Mouse (Mus musculus) liver (tissue): Measurements from ENCODE around the gene Ap4b1.
"Not testable (repeated sequence)": the region's sequence is repeated elsewhere in the genome, so short reads cannot be mapped to it uniquely, and the experiment has no call there.

Experiments used
- DNase-seq: peaks from one replicate; pipeline ENCODE4 v3.0.0-alpha.2; 2020; ENCODE audit warnings: mixed read lengths

Gene Ap4b1

DNA sequence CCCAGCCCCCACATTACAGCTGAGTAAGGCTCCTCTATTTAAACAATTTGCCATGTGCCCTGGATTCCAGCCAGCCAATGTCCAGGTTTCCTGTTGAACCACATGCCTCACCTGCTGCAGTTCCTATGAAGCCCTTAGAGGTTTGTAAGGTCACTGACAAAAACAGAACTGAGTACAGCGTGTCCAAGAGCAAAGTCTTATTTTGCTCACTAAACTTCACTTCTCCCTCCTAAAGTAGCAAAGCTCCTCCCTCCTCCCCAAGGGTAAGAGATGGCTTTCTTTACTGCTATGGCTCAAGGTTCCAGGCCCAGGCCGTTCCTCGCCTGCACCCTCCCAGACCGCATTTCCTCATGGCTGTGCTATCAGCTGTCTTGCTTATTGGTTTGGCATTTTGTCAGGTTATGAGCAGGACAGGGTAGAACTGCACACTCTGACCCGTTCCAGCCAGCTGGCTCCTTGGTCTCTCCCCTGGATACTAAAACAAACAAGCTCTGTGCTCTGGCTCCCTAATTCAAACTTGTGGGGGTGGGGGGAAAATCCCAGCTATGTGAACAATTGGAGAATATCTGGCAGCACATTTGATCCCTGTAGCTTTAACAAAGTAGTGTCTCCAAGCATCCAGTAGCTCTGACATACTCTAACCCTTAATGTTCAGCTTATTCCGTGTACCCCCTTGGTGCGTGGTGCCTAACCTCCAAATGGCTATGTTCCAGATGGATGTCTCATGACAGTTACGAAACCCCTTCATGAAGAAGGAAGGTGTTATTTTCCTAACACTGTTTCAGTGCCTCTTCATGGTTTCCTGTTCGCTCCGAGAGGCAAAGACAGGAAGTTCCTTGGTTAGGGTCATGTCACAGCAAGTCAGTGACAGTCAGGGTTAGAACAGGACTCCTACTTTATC, 7.4 kb upstream of the Ap4b1 start:
- peak; percentile 70 for DNase-seq

GRCm38 (mm10) chr3:103802861-103803260, 6.5 kb upstream of the Ap4b1 start:
- no peak for DNase-seq

DNA sequence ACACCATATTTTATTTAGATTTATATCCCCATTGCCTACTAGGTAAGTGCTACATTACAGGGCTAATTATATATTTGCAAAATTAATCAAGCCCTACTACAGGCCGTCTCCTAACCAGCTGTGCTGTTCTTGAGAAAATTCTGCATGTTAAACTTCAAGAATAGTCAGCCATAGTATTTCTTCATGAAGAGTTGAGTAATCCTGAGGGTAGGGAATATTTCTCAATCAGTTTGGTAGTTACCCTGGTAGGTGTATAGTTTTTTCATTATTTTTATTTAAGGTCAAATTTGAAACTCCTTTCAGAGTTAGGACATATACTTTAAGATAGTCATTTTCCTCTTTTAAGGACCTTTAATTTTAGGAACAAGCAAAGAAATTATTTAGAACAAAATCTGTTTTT, 3.6 kb upstream of the Ap4b1 start:
- DNase-seq, result no peak

DNA sequence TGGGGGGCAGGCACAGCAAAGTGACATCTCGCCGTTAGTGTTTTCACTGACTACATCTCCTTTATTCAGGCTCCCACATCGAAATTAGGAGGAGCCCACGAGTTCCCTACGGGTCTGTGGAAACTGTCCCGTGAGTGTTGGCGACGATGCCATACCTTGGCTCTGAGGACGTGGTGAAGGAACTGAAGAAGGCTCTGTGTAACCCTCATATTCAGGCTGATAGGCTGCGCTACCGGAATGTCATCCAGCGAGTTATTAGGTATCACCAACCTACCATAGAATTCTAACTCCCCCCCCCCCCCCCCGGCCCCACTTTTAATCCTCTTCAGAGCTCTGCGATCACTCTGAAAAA, 455 bp downstream of the Ap4b1 start:
- DNase-seq, result no peak

GRCm38 (mm10) chr3:103810967-103811366, 1.6 kb downstream of the Ap4b1 start:
- peak; percentile 39 for DNase-seq

DNA sequence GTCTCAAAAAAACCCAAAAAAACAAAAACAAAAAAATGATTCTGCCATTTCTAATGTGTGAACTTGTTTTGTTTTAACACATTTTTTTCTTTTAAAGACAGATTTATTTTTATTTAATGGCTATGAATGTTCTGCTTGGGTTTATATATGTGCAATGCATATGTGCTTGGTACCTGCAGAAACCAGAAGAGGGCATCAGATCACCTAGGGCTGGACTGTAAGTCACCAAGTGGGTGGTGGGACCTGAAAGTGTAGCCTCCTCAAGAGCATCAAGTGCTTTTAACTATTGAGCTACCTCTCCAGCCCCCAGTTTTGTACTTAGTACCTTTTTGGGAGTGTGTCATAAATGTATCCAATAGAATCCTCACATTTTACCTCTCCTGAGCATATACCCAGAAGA, 18.2 kb downstream of the Ap4b1 start:
- no peak for DNase-seq

DNA sequence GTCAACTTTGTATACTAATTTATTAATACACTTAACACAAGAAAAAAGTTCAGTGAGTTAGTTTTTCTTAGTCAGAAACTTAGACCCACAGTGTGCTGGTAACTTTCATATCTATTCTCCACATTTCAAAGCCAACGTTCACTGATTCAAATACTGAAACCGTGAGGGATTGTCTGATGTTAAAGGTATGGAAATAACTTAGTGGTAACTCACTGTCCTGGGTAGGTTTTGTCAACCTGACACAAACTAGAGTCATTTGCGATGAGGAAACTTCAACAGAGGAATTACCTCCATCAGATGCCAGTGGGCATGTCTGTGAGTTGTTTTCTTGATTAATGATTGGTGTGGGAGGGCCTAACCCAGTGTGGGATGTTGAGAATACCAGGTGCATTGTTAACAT, 19.7 kb downstream of the Ap4b1 start:
- DNase-seq, result no peak

DNA sequence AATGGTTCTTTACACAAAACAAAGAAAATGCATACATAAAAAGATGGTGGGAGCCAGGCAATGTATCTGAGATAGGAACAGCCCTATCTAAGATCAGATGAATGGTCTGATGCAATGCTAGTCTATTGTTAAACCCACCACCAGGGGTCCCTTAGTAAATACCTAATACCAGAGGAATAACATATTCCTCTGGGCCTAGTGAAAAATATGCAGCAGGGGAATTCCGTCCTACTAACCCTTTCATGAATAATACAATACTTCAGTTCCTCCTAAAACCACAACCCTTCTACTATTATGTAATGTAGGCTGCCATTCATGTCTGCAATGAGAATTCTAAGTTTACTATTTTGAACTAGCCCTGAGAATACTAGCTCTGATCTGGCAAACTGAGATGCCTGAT, 21.4 kb downstream of the Ap4b1 start:
- not testable (repeated sequence) for DNase-seq

GRCm38 (mm10) chr3:103831146-103831545, 21.8 kb downstream of the Ap4b1 start:
- DNase-seq, result no peak

DNA sequence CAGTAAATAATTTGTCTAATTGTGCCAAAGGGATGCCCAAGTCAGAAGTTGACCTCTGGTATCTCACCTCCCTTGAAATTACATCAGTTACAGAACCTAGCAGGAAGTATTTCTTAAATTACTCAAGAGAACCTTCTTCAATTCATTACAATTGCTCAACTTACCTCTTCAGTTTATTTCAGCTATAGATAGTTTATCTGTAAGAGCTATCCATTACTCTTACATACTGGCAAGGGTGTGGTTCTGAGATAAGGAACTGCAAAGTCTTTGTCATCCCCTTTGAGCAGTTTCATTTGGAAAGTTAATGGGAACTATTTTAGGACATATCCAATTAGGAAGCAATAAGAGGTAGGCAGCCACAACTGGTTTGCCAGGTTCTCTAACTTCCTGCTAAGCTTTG, 23.1 kb downstream of the Ap4b1 start, which contains the start of gene Bcl2l15:
TSS of gene Bcl2l15 (plus strand) at position 176 of the 400 bp plus-strand sequence.
- DNase-seq, result no peak

GRCm38 (mm10) chr3:103834001-103834400, 24.7 kb downstream of the Ap4b1 start:
- DNase-seq, result no peak

DNA sequence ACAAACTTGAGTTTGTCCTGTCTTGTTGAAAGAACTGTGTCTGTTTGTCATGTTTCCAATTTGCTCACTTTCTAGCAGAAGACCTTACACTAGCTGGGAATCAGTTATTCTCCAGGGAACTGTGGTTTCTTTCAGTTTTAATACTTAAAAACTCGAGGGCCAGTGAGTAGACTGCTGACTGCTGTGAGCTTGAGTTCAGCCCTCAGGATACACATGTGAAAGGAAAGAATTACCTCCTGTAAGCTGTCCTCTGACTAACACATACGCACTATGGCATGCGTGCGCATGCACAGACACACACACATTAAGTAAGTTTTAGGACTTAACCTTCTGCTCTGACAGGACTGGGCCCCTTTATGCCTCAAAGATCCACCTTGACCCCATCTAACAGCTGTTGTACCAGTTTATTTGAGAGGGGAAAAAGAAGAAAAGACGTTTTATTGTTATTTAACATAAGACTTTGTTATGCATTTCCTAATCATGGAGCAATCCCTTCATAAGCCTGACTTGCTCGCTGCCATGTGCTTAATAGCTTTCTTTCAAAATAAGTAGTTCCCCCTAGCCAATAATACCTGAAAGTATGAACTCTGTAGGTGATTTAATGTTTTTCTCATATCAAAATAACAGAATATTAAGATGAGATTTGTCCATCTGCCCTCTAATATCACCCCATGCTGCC, 26.1 kb downstream of the Ap4b1 start:
- no peak for DNase-seq

GRCm38 (mm10) chr3:103835951-103836310, 26.6 kb downstream of the Ap4b1 start:
- no peak for DNase-seq

- no peak for DNase-seq
Measured at GRCm38 (mm10) chr3:103836453-103836852, 27.1 kb downstream of the Ap4b1 start.

- no peak for DNase-seq
Measured at GRCm38 (mm10) chr3:103839711-103840110, 30.4 kb downstream of the Ap4b1 start.

DNA sequence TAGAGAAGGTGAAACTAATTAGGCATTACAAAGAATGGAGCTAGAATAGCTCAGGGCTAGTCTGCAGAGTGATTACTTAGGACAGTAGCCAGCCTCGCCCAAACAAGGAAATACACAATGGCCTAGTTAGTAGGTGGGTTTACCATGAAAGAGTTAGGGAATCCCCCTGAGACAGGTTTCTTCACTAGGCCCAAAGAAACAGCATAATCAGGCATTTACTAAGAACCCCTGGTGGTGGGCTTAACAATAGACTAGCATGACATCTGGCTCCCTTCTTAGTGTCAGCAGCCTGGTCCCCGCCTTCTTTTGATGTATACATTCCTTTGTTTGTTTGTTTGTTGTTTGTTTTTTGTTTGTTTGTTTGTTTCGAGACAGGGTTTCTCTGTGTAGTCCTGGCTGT, 30.9 kb downstream of the Ap4b1 start:
- DNase-seq, result not testable (repeated sequence)

DNA sequence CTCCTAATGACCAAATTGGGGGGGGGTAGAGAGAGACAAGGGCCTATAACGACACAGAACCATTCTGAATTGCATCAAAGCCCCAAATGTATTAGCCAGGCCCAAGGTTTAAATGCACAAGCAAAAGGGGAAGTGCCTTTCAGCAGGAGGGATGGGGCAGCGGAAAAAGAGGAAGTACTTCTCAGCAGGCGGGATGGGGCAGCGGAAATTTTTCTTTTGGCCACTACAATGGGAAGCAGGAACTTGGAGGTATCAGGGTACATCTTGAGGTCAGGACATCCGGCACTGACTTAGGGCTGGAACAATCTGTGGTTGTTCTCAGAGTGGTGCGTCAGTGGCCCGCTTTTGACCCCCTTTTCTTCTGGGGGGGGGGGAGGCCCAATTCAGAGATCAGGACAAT, 31.6 kb downstream of the Ap4b1 start:
- DNase-seq, result not testable (repeated sequence)

DNA sequence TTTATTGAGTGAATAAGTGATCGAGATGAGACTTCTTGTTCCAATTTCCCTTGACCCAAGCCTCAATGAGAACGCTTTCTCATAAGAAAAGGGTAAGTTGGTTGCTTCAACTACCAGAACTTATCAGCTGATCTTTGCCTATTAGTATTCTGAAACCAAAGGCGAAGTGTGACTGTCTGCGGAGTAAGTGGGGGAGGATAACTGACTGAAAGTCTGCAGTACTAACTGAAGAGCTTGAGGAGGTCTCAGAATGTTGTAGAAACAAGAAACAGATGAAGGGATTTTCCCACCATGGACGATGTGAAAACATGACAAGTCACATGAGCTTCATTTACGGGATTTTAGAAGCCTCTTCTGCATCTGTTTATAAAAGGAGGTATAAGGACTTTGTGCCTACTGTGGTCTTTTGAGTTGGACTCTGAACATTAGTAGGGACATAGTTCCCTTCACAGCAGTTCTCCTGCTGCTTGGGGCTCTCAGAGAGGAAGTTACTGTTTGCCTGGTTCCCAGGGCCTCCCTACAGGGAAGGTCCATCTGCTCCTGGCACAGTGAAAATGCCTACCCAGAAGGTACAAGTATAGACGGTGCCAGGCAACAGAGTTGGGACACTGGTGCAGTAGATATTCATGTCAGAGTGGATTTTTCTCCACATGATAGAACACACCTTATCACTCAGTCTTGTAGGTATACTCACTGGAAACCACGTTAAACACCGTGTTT, 41.5 kb downstream of the Ap4b1 start:
- DNase-seq, result no peak

GRCm38 (mm10) chr3:103851481-103851880, 42.2 kb downstream of the Ap4b1 start:
- DNase-seq, result no peak

GRCm38 (mm10) chr3:103851882-103852281, 42.6 kb downstream of the Ap4b1 start:
- no peak for DNase-seq

DNA sequence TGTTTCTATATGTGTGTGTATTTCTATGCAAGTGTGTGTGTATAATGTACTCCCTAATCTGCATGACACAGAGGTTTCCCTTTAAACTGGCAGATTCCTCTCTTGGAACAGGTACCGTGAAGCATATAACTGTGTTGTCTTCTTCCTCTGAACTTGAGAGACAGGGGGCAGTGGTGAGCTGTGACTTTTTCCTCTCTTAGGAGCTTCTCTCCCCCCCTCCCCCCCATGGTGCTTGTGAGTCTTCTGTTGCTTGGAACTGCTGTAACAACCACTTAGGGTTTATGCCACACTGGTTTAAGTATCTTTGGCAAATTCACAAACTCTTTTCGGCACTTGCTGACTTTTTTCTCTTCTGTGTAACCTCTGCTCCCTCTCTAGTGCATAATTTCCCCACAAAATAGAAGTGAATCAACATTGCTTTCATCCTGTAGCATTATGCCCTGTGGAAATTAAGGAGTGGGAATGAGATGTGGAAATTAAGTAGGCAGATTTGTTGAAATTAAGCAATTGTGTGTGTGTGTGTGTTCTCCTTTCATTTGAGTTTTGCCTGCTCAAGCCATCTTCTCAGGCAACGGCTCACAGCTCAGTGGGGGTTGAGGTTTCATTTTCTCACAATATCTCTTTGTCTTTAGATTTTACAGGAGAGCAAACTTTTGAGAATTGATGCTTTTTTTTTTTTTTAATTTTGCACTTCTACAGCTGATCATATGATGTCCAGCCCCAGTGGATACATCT, 43.4 kb downstream of the Ap4b1 start:
- DNase-seq, result peak; percentile 51

- no peak for DNase-seq
Measured at GRCm38 (mm10) chr3:103853804-103854203, 44.5 kb downstream of the Ap4b1 start.
